Mouse (Mus musculus) testis, adult 2 months (tissue): ENCODE data around the gene Cfc1.

Experiments used
- CTCF ChIP-seq: fragments of 200-500 bp; IDR thresholded peaks from 2 replicates; pipeline ENCODE4 v1.5.1; 2012; ENCODE audit warnings: low read depth, mild to moderate bottlenecking, inconsistent platforms, low read length, moderate library complexity; ENCODE audit not compliant: control insufficient read depth, insufficient read depth, insufficient replicate concordance
- POLR2A ChIP-seq: fragments of 200-500 bp; IDR thresholded peaks from 2 replicates; pipeline ENCODE4 v1.6.1; 2012; ENCODE audit warnings: low read depth, mild to moderate bottlenecking, inconsistent platforms, low read length, moderate library complexity; ENCODE audit not compliant: control insufficient read depth

GRCm38 (mm10) chr1:34536291-34536766 lies 881 bp downstream of the Cfc1 start:
- TF ChIP-seq POLR2A (no peak), CTCF (no peak)
